Mouse (Mus musculus): ENCODE measurements at regions not wholly inside any gene's neighbourhood (a gene's known extent, or its start where the extent isn't known, plus 50 kb on each side); places are given as distances from the start of the nearest gene placed in this dataset.

DNA sequence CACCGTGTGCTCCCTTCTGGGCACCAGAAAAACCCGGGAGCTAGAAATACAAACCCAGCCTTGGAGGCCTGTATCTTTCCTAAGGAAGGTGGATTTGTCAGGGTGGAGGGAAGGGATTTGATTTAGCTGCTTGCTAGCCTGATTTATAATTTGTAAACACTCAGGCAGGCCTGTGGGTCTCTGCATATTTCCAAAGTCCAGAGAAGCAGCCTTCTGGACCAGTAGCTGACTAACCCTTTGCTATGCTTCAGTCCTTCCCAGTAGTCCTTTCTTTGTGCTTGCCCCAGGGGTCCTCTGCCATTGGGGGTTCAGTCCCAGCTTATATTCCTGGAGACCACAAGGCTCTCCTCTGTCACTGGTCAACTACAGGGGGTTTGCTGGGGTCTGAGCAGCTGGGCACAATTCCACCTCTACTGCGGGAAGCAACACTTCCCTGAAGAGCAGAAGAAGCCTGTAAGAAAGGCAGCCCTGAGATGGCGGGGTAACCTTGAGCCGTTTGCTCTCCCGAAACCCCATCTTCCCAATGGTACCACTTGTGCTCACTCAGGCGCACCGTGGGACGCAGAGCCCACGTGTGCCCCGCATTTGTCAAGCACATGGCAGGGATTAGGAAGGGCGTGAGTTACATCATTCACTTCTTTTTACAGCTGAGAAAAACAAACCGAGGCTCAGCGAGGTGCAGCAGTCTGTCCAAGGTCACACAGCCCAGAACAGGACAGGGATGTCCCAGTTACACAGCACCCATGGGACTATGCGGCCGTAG, 85.7 kb downstream of the 1700001O22Rik start:
- DNase-seq (ENCODE audit: low spot score in 2 of 2), result no peak

DNA sequence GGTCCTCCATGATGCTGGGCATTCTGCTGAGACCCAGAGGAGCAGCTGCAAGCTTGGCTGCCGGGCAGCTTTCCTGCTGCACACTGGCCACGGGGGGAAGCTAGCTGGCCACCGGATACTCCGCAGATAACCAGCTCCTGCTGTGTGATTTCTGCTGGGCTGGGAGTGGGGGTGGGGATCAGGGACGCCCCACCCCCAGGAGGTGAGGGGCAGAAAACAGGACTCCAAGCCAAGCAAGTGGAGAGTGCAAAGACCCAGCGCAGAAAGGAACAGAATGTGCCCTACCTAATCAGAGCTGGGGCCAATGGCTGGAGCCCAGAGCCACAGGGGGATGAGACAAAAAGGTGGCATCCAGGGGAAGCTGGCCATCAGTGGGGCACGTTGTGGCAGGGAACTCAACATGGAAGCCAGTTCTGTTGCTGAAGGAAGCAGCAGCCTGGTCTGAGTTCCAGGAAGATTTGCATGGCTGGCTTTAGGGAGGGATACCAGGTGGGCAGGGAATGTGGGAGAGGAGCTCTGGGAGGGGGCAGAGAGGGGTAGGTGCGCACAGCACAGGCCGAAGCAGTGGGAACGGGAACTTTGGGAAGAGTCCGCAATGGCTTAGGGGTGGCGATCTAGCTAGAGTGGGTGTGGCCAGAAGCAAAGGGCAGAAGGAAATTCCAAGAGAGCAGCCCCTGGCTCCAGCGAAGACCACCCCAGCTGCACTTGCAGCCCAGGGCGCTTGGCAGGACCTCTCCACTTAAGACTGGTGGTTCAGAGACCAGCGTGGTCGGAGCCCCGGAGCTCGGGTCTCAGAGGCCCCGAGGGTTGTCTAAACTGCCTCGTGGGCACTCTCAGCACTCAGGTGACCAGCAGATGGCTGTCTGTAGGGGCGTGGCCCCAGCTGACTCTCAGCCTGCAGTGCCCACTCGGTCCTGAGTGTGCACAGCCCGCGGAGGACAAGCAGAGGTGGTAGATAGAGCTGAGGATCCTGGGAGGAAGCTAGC, 86.6 kb downstream of the 1700001O22Rik start:
- DNase-seq (ENCODE audit: low spot score in 2 of 2), result peak in 1 of 2 experiments; percentile 56

DNA sequence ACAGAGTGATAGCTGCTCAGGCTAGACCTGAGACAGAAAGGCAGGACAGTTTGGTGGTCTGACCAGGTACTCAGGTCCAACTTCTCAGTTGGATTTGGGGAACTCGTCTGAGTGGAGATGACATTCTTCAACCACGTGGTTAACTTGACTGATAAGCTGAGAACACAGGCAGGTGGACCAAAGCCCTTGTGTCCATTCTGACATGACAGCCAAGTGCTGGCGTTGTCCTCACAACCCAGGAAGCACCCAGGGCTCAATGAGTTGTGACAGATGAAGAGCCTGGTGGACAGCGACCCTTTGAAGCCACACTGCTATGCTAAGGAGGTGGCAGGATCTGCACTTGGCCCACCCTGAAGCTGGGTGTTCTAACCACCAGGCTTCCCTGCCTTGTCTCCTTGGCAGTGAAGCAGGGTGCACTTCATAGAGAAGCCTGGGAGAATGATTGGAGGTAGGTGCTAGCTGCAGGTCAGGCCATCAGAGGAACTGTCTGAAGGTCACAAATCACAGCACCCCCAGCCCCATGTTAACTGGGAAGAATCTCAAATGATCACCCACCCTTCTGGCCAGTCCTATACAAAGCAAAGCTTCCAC, 87.6 kb downstream of the 1700001O22Rik start:
- DNase-seq (ENCODE audit: low spot score in 2 of 2), result peak in 1 of 2 experiments; percentile 5

DNA sequence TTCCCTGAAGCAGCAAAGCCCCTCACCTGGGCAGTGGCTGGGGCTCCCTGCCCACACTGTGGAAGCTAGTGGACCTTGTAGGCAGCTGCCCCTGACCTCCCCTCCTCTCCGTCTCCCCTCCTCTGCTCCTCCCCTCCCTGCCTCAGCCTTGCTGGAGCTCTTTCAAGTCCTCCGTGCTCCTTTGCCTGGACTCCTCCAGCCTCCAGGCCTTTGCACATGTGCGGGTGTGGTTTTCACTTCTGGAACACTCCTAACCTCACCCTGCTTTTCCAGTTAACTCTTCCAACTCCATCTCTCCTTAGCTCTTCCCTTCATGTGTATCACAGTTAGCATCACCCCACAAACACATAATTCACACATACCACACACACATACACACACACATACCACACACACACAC, 89.9 kb downstream of the 1700001O22Rik start:
- DNase-seq (ENCODE audit: low spot score in 2 of 2), result no peak

DNA sequence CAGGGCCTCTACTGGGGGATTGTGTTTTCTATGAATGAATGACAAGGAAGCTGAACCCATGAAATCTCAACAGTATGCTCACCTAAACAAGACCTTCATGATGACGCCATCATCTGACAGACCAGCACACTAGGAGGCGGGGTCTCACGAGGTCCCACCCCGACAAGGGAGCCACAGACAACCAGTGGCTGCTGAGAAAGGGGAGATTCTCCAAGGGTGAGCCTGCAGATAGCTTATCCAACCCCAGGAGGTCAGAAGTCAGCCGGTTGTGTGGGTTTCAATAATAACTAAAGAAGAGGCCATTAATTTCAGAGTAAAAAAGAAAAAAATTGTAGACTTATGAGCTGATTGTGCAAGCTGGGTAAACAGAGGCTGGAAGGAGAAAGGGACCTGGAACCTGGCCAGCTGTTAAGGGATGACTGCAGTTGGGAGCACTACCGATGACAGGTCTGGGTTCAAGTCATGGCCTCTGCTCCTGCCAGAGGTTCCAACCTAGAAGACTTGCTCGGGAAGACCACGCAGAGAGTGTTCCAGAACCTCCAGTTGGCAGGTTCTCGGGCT, 90.5 kb downstream of the 1700001O22Rik start:
- DNase-seq (ENCODE audit: low spot score in 2 of 2), result no peak

DNA sequence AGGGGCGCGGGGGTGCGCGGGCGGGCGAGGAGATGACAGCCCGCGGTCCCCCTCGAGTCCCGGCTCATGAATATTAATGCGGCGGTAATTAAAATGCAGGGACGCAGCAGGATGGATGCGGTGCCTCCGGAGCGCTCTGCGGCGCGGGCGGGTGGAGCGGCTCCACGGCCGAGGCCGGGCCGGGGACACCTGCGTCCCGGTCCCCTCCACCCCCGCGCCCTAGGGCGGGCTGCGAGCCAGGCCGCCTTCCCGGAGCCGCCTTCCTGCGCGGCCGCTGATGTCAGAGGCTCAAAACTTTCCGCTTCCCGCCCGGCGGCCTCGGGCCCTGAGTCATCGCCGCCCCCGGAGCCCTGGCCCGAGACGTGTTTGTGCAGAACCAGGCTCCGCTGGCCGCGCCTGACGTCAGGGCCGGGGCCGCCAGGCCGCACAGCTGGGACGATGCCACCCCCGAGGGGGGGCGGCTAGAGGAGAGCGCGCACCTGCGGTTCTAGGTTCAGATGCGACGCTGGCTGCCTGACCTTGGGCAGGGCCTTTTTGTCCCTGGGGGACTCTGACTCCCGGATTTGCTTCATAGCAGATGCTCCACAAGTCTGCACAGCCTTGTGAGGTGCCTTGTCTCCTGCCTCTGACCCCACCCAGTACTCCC, 91.5 kb downstream of the 1700001O22Rik start:
- peak; percentile 76 to 93 for DNase-seq (ENCODE audit: low spot score in 2 of 2)

DNA sequence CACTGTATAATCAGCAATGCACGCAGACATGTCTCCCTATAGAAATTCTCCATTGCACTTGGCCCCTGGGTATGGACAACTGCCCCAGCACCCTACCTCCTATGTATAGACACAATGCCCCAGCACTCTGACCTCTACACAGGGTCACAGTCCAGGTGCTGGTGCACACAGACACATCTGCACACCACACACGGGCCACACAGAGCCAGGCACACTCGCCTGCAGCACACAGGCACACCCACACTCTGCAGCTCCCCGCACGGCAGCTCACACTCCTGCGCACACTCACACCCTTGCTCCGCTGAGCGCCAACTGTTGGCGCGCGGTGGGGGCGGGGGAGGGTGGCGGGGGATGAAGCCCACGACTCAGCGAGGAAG, 92.0 kb downstream of the 1700001O22Rik start:
- no peak for DNase-seq (ENCODE audit: low spot score in 2 of 2)

DNA sequence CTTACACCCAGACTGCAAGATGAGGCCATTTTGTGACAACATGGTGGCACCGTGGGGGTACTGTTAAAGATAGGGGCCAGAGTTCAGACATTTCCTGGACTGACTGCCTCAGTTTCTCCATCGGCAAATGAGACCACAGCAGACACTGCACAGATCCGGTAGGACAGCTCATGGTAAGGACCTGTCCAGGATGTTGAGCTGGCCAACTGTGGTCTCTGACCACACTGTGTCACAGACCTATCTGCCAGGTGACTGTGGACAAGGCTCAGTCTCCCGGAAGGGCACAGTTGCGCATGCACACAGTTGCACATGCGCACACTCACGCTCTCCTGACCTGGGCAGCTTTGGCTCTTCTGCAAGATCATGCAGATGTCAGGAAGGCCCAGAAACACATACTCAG, 92.6 kb downstream of the 1700001O22Rik start:
- DNase-seq (ENCODE audit: low spot score in 2 of 2), result no peak

DNA sequence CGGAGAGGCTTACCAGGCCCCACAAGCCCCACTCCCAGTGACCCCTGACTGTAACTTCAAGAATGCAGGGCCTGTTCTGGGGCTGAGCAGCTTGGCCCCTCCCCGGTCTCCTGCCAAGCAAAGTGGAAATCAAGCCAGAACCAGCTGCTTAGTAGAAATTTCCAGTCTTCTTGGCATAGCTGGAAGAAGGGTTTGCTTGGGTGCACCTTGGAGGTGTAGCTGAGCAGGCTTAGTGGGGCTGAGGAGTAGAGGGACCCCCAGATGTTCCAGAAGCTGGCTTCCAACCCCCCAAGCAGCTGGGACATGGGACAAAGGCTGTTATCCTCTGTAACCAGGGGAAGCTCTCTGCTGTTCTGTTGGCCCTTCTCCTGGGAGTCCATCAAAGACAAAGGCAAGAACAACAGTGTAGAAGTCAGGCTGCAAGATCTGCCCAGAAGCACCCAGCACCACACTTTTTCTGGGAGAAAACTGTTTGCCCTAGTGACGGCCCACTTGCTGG, 94.0 kb downstream of the 1700001O22Rik start:
- no peak for DNase-seq (ENCODE audit: low spot score in 2 of 2)

DNA sequence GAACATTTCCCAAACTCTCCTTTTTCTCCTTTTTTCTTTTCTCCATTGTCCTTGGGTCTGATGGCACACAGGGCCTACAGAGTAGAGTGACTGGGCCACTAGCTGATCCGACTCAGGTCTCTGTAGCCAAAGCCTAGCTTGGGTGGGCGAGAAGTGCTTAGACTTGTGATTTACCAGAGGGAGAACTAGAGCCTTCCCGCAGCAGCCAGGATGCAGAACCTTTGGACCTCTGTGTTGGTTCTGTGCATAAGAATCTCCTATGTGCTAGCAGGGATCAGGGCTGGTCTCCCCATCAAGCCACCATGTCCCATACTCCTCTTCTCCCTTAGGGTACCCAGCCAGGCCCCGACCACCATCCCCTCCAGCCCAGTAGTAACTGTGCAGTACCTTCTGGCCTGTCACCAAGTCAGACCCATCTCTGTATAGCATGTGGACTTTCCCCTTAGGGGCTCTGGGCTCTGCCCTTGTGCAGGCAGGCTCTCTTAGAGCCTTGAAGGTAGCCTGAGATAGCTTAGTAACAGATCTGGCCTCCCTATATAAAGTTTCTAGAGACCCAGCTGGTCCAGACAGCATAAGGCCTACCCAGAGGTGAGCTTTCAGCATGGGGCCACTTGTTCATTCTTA, 94.6 kb downstream of the 1700001O22Rik start:
- DNase-seq (ENCODE audit: low spot score in 2 of 2), result no peak

DNA sequence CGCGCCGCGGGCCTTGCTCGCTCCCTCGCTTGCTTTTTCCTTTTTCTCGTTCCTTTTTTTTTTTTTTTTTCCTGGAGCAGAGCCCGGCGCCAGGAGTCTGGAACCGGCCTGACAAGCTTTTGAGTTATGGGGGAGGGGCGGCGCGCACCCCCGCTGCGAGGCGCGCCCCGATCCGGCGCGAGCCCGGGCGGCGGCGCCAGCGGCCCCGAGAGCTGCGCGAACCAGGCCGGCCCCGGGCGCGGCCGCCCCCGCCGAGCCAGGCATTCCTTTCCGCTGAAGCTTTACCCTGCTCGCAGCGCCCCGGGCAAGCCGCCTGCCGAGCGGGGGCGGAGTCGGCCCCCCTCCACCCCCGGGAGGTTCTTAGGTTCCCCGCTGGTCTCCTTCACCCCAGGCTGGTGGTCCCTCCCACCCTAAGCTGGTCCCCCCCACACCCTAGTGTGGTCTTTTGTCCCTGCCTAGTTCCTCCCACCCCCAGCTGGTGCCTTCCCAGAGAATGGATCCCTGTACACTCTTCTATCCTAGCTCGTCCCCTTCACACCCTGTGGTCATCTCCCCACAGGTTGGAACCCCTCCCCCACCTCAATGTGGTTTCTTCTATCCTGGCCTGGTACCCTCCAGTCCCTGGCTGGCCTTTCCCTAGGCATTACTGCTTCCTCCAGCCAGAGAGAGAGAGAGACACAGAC, 95.3 kb downstream of the 1700001O22Rik start:
- peak in 1 of 2 experiments; percentile 79 for DNase-seq (ENCODE audit: low spot score in 2 of 2)

DNA sequence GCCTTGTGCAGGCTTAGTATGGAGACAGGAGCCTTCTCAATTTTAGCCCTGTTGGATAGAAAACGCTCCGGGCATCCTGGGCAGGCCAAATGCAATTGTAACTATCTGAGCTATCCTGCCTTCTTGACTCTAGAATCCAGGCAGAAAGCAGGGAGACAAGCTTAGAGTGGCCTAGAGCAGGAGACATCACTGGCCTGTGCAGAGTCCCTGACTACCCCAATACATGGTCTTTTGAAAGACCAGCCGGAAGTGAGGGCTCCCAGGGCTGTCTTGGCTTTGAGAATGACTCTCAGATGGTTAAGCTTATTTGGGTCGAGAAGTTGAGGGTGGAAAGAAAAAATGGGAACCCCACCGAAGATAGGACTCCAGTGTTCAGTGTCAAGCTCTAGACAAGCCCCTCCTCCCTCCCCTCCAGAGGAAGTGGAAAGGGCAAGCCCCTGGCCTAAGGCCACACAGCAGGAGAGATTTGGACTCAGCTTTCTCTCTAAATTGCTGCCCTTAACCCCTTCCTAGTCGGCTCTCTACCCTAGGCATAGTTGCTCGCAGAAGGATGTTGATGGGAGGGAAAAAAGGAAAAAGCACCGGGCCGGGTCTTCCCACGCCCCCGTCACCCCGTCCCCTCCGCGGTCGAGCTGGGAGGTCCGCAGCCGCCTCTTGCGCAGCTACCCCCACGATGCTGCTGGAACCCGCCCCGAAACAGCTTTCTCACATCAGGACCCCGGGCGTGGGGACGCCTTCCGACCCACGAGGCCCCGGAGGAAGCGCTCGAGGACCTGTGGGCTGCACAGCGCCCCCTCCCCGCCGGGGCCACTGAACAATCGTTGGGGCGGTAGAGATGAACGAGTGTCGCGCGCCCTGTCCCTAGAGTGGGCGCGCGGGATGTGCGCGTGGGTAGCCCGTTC, 96.1 kb downstream of the 1700001O22Rik start:
- DNase-seq (ENCODE audit: low spot score in 2 of 2), result no peak

DNA sequence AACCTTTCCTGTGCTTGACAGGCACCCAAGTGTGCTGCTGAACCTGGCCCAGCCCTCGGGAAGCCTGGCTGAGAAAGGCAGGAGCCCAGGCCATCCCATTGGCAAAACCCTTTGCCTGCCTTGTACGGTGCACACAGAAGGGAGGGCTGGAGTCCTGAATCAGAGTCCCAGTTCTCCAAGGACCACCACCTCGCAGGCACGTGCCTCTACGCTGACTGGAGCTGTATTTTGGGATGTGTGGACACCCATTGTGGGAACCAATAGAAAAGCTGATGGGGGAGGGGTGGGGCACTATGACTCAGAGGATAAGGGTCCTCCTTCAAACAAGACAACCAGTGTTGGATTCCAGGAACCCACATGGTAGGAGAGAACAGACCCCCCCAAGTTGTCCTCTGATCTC, 97.4 kb downstream of the 1700001O22Rik start:
- no peak for DNase-seq (ENCODE audit: low spot score in 2 of 2)

DNA sequence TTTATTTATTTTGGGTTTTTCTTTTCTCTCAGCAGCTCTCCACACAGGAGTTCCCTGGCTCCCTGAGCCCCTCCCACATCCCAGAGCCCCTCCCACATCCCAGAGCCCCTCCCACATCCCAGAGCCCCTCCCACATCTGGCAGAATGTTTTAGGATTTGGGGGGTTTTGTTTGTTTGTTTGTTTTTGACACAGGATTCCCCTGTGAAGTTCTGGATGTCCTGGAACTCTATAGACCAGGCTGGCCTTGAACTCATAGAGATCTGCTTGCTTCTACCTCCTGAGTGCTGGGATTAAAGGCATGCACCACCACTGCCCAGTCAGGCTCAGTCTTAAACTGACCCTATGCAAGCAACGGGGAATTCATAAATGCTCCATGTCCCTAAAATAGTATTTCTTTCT, 100.2 kb downstream of the 1700001O22Rik start:
- DNase-seq (ENCODE audit: low spot score in 2 of 2), result no peak

DNA sequence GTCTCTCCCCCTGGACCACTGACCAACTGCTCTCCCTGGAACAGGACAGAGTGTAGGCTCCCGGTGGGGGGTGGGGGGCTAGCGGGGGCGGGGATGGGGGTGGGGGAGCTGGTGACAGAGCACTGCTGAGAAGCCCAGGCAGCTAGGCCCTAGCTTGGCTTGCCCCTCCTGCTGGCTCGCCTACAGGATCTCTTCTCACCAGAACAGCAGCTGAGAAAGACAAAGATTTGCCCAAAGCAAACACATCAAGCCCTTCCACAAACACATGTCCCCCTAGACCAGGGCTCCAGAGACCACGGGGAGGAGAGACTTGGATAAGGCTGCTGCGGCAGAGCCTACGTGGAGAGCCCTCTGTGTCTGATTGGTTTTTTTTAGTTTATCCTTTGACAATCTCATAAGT, 100.8 kb downstream of the 1700001O22Rik start:
- no peak for DNase-seq (ENCODE audit: low spot score in 2 of 2)

DNA sequence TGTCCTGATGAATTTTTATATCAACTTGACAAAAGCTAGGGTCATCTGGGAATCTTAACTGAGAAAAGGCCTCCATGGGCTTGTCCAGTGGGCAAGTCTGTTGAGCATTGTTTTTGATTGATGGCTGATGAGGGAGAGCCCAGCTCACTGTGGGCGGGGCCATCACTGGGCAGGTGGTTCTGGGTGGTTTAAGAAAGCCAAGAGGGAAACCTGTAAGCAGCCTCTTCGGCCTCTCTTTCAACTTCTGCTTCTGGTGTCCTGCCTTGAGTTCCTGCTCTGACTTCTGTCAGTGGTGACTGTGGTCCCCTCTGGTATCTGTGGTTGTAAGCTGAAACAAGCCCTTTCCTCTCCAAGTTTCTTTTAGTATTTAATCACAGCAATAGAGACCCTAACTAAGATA, 102.6 kb downstream of the 1700001O22Rik start:
- no peak for DNase-seq (ENCODE audit: low spot score in 2 of 2)

DNA sequence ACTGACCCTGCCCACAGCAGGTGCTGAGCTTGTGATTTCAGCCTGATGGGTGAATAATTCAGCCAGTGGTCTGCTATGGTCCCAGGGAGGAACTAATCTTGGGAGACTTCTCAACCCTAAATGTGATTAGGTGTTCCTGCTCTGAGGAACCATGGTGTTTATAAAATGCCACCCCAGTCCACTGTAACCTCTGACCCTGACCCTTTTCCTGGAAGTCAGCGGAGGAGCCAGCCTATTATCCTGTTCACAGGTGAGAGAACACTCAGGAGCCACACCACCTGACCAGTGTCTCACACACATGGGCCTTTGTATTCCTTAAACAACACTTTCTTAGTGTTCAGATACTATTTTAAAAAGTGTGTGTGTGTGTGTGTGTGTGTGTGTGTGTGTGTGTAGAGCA, 103.0 kb downstream of the 1700001O22Rik start:
- DNase-seq (ENCODE audit: low spot score in 2 of 2), result no peak

DNA sequence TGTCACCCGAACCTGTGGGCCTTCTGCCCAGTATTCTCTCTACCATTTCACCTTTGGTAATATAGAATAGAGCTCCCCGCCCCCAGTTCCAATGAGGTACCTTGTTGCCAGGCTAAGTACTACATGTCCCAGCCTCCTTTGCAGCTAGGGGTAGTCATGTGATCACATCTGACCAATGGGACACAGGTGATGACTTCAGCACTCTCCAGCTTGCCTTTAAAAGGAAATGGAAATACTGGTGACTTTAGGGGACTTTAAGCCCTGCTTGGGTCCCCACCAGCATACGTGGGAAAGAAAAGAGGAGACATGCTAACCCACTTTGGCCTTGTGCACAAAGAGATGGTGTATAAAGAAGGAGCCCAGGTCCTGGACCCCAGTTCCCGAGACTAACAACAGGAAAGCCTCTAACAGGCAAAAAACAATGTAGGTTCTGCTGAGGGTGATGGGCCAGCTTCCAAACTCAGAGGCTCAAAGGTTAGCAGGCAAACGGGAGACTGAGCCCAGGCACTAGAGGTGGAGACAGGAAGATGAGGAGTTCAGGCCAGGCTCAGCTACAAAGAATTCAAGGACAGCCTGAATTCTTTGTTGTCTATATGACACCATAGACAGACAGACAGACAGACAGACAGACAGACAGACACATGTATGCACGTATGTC, 103.5 kb downstream of the 1700001O22Rik start:
- DNase-seq (ENCODE audit: low spot score in 2 of 2), result peak in 1 of 2 experiments; percentile 92
